Mouse (Mus musculus) left cerebral cortex, adult 2 months (tissue): ENCODE data around the gene Pdcd11. TPM values are rescaled to one million over a fixed set of nuclear protein-coding genes. Genes with fewer than 3 reads are reported as not detected.

Experiments
- DNase-seq, 2 experiments: peaks; one replicate each; pipeline ENCODE4 v3.0.0; 2021 to 2022; ENCODE audit warnings: low spot score in 2 of 2, mixed read lengths in 1 of 2; ENCODE audit errors: extremely low spot score in 1 of 2
- H3K27ac ChIP-seq: fragments of 200-600 bp; 2 replicates; pipeline ENCODE4 v1.8.1; 2022
- H3K4me3 ChIP-seq: fragments of 200-600 bp; 2 replicates; pipeline ENCODE4 v1.8.1; 2022
- CTCF ChIP-seq: fragments of 200-600 bp; IDR thresholded peaks from 2 replicates; pipeline ENCODE4 v1.8.1; 2022; ENCODE audit warnings: antibody characterized with exemption, mild to moderate bottlenecking, moderate library complexity
- intact Hi-C: fragments of 180-260 bp; cut with DNase I; formaldehyde crosslinking; loops from one replicate; pipeline ENCODE4 v1.15.1; 2025
- total RNA-seq, 2 experiments: library from RNA; stranded (reverse); gene quantifications; 2 replicates each; pipeline ENCODE4 v1.2.3; 2021

Pdcd11 gene
- total RNA-seq, 2 experiments from 2014 or later = 15.6 to 16.4 TPM

DNA sequence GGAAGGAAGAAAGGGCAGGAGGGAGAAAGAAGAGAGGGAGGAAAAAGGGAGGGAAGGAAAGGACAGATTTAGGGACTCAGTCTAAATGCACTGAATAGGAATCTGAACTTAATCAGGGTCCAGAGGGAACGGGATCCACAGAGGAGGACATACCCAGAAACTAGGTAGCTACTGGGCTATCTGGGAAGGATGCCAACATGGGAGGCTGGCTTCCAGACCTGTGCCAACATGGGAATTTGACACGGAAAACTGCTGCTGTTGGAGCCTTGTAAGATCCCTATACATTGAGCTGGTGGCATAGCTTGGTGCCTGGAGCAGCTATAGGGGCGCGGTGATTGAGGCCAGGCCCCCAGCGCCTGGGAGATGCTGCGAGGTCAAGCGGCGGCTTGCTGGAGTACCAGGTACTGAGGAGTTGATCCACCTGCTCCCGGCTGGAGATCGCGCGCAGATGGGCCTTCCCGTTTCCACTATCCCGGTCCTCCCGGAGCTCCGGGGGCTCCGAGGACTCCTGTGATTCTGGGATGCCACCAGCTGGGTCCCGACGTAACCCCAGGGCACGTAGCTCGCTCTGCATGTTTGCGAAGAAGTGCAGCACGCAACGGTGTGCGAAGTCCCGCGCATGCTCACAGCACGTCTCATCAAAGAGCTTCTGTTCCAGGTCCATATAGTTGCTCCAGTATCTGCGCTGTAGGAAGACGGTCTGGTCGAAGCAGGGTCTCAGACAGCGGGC is 60.9 kb downstream of the Pdcd11 start:
- no peak for TF ChIP-seq CTCF
- intact Hi-C loops = no loop called here
- DNase-seq = no peak
- H3K4me3 ChIP-seq = peak overlapping the region; percentile 41
- no peak overlapping the region for H3K27ac ChIP-seq

DNA sequence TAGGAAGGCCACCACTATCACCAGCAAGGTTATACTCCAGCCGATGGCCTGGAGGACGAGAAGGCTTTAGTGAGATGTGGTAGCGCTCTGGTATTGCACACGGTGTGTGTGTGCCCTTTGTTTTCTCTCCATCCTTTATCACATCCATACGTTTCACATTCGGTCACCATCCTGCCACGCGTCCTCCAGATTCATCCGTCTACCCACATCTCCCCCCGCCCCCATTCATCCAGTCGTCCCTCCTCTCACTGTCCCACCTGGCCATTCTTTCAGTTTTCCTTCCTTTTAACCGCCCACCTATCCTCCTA is 61.4 kb downstream of the Pdcd11 start:
- no peak overlapping the region for H3K27ac ChIP-seq
- no peak overlapping the region for H3K4me3 ChIP-seq
- intact Hi-C loops = no loop called here
- TF ChIP-seq CTCF = no peak
- no peak for DNase-seq

DNA sequence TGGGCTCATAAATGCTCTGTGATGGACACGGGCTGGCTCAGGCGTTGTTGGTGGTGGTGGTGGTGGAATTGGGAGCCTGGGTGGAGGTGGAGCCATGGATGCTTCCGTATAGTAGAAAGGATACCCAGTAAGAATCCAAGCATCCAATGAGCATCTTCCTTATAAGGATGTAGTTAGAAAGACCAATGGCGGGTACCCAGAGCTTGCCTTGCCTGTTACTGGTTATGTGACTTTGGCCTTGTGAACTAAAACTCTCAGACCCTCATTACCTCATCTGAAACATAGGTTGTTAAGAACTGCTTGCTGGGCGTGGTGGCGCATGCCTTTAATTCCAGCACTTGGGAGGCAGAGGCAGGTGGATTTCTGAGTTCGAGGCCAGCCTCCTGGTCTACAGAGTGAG is 63.2 kb downstream of the Pdcd11 start:
- DNase-seq = no peak
- intact Hi-C loops = no loop called here
- Histone ChIP-seq H3K4me3 (no peak overlapping the region), H3K27ac (no peak overlapping the region)
- no peak for TF ChIP-seq CTCF

DNA sequence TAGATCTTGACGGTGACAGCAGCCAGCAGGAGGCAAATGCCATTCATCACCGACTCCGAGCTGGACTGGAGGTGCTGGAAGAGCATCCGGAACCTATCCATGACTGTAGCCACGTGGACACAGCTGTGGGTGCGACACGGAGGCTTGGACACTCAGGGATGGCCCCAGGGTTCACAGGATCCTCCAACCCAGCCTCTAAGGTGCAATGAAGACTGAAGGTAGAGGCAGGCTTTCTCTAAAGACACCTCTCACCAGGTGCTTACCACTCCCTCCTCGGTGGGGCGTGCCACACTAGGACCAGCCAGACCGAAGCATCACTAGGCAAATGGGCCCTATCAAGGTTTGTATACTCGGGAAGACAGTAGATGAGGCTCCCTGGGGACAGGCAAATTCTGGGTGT is 67.1 kb downstream of the Pdcd11 start, which contains the start of gene Calhm3:
Gene Calhm3 (minus strand): TSS at position 101 of the 400 bp plus-strand sequence.
- H3K27ac ChIP-seq = no peak within 1 kb of the TSS
- intact Hi-C loops = no loop called here
- TF ChIP-seq CTCF = no peak
- DNase-seq = no peak
- no peak within 1 kb of the TSS for H3K4me3 ChIP-seq

DNA sequence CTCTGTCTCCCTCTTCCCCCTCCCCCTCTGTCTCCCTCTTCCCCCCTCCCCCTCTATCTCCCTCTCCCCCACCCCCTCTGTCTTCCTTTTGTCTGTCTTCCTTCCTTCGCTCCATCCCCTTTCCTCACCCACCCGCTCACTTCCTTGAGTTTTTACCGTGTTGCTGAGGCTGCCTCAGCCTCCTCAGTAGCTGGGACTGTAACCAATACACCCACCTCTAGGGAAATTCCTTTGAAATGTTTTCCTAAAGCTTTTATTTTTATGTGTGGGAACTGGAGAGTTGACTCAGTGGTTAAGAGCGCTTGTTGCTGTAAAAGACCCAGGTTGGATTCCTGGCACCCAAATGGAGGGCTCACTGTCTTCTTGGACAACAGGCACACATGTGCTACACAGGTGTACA is 71.1 kb downstream of the Pdcd11 start:
- TF ChIP-seq CTCF = no peak
- intact Hi-C loops = loop anchor here (1.0 kb wide), 1 partner anchor 23 kb away; the partner anchor contains the start of gene Calhm2
- Histone ChIP-seq H3K27ac (no peak overlapping the region), H3K4me3 (no peak overlapping the region)
- no peak for DNase-seq

DNA sequence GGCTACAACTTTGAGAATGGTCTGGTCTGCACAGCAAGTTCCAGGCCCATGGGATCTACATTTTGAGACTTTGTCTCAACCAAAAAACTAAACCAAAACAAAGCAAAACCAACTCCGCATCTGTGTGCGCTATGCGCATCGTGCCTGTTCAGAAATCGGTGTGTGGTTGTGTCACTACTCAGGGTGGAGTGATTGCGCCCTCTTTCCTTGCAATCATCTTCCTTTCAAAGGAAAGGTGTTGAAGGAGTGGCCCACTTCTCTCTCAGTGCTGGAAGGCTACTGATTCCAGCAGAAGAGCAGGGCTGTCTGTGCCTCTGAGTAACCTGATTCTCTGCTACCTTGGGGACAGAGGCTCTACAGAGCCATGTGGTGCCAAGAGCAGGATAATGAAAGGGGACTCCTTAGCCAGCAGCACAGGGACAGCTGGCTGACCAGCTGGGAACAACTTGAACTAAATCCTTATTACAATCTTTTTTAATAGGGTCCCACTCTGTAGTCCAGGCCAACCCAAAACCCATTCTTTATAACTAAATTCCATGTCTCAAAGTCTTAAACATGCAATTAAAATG is 72.7 kb downstream of the Pdcd11 start:
- no peak for DNase-seq
- H3K27ac ChIP-seq = no peak overlapping the region
- H3K4me3 ChIP-seq = no peak overlapping the region
- TF ChIP-seq CTCF = no peak
- intact Hi-C loops = no loop called here

DNA sequence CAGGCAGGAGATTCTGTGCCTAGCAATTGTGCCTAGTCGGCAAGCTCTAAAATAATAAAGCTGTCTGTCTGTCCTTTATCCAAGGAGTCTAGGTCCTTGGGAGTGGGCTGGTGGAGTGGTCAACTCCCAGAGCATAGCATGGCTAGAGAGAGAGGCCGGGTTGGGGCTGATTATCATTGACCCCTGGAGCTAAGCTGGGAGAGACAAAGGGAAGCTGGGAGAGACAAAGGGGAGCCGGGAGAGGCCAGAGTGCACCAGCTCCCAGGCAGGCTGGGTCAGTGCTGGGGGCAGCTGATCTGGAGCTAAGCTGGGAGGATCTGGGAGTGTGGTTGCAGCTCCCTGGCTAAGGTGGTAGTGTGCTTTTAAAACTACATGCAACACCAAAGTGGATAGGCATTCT is 76.2 kb downstream of the Pdcd11 start:
- TF ChIP-seq CTCF = no peak
- H3K4me3 ChIP-seq = no peak overlapping the region
- intact Hi-C loops = no loop called here
- no peak overlapping the region for H3K27ac ChIP-seq
- DNase-seq = no peak

DNA sequence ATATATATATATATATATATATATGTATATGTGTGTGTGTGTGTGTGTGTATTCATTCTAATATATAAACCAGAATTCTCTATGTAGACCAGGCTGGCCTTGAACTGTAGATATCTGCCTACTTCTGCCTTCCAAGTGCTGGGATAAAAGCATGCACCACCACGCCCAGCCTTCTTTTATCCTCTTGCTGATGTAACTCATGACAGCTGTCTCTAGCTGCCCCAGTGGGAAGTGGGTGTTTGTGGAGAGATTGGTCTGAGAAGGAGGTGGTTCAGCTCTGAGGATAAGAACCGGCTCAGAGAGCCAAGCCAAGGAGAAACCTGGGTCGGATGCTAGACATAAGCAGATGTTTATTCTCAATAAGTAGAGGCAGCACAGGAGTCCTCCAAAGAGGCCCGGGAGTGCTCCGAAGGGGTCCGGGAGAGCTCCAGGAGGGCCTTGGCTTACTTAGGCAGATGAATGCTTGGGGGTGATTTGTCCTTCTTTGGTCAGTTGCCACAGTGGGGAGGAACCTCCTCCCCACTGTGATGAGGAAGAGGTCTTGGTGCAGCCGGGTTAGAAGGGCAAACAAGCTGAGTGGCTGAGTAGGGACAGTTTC is 77.1 kb downstream of the Pdcd11 start:
- intact Hi-C loops = loop anchor here (1.0 to 2.0 kb wide), 2 partner anchors 29 to 46 kb away; partner anchors contain the start of gene Calhm2

DNA sequence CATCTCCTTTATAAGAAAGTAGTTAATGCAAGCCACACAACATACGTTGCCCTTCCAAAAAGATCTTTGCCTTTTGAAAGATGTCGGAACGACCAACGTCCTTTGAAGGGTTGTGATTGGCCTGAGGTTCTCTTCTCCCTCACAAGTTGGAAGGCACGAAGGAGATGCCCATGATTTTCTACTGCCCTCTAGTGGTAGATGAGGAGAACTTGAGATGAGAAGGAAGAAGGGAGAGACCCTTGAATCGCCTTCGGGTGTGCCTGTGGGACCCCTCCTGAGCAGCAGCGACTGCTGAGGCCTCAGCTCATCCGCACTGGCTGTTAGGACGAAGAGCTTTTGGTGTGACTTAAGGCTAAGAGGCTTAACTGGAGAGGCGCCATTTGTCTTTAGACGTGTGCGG is 77.7 kb downstream of the Pdcd11 start:
- intact Hi-C loops = loop anchor here (1.0 to 2.0 kb wide), 2 partner anchors 29 to 47 kb away; partner anchors contain the start of gene Calhm2
- Histone ChIP-seq H3K27ac (no peak overlapping the region), H3K4me3 (no peak overlapping the region)
- TF ChIP-seq CTCF = peak; percentile 82
- no peak for DNase-seq

More for the DNA sequence above, 77.1 kb downstream of the Pdcd11 start:
- DNase-seq = no peak
- Histone ChIP-seq H3K27ac (no peak overlapping the region), H3K4me3 (no peak overlapping the region)
- no peak for TF ChIP-seq CTCF

DNA sequence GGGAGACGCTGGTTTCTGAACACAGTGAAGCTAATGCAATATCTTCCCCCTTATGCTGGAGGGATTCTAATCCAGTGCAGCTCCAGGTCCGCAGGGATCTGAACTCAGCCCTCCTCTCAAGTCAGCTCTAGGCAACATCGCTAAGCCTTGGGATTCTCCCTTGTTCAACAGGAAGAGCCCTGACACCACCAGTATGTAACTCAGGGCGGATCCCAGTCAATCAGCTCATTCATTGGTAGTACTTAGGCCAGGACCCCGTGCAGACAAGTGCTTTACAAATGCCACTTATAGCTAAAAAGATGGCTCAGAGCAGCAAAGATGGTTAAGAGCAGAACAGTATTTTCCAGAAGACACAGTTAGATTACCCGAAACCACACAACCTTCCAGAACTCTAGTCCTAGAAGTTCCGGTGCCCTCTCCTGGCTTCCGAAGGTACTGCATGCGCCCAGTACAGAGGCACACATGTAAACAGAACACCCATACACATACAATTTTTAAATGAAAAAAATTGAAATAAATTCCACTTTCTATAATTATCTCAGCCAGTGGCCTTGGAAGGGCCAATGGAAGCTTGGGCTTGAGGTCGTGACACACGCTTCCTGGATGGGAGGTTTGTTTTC is 78.3 kb downstream of the Pdcd11 start:
- intact Hi-C loops = loop anchor here (1.0 to 2.0 kb wide), 2 partner anchors 30 to 48 kb away; partner anchors contain the start of gene Calhm2
- peak; percentile 82 to 91 for DNase-seq
- H3K4me3 ChIP-seq = no peak overlapping the region

DNA sequence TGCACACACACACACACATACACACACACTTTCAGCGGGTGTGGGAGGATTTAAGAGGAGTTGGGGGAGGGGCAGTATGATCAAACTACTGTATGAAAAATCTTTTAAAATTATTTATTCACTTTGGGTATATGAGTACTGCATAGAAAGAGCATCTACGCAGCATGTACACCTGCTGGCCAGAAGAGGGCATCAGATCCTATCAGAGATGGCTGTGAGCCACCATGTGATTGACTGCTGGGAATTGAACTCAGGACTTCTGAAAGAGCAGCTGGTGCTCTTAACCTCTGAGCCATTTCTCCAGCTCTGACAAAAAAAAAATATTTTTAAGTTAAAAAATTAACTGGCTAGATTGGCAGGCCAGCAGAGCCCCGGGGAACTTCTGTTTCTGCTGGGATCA is 83.9 kb downstream of the Pdcd11 start:
- H3K27ac ChIP-seq = no peak overlapping the region
- no peak overlapping the region for H3K4me3 ChIP-seq
- intact Hi-C loops = loop anchor here (2.0 kb wide), 1 partner anchor 164 kb away; no protein-coding TSS in a partner anchor
- DNase-seq = no peak
- peak; percentile 69 for TF ChIP-seq CTCF

More for the DNA sequence above, 78.3 kb downstream of the Pdcd11 start:
- H3K27ac ChIP-seq = no peak overlapping the region
- peak; percentile 98 for TF ChIP-seq CTCF

DNA sequence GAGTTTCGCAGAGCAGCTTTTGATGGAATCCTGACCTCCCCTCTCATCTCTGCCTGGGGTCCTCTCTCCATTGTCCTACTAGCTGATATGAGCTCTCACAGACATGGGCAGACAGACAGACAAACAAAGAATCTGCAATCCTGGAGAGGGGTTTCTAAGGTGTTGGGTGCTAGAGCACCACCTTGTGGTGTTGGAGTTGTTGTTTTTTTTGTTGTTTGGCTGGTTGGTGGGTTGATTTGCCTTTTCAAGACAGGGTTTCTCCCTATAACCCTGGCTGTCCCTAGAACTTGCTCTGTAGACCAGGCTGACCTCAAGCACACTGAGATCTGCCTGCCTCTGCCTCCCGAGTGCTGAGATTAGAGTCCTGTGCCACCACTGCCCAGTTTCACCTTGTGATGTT is 84.9 kb downstream of the Pdcd11 start:
- TF ChIP-seq CTCF = peak; percentile 19; the same call in 1 of the 2 replicates
- intact Hi-C loops = loop anchor here (2.0 to 5.0 kb wide), 2 partner anchors 47 to 163 kb away; no protein-coding TSS in a partner anchor

More for the DNA sequence above, 84.9 kb downstream of the Pdcd11 start:
- DNase-seq = no peak
- H3K4me3 ChIP-seq = no peak overlapping the region
- H3K27ac ChIP-seq = no peak overlapping the region
